ENCODE assay signal across 10 mouse cellular contexts in genomic region chr14:79299230-79299629, GRCm38 (mm10). TPM values are rescaled to one million over a fixed set of nuclear protein-coding genes. Genes with fewer than 3 reads are reported as not detected.
DNase-seq lines count a peak whose midpoint lies in the region; ATAC-seq and TF ChIP-seq lines count a peak whose summit lies in the region.
"Had no signal": no experiment of that assay in that cellular context is flagged by ENCODE, and none has a peak within 500 bp of the region (broad histone marks: within the 10 kb centered on the region; RNA-seq: fewer than 3 reads in every experiment).

No protein-coding gene starts in this region.

- peaks cover 70% of the 10 kb centered on the region for H3K4me1 ChIP-seq in forebrain, embryonic 10.5 days
- H3K4me1 ChIP-seq in liver, embryonic 16.5 days (ENCODE audit: control insufficient read depth, low read depth, low read length), result peaks cover 52% of the 10 kb centered on the region

- no peaks in the 10 kb centered on the region for H3K9me3 ChIP-seq in forebrain, embryonic 10.5 days
- H3K9me3 ChIP-seq in liver, embryonic 16.5 days (replicated peaks; ENCODE audit: control insufficient read depth, low read length), result no peaks in the 10 kb centered on the region

- WGBS in forebrain, embryonic 10.5 days, result 44% methylated on average over 4 of the region's 4 CpGs
- WGBS in liver, embryonic 16.5 days (ENCODE audit: insufficient replicate concordance), result 47% methylated on average over 4 of the region's 4 CpGs

- TF ChIP-seq CTCF in left cerebral cortex, adult 2 months (IDR thresholded peaks at IDR 0.05), result no peak

- ATAC-seq in CD4-positive, CD25-positive, alpha-beta regulatory T cell, adult 4 months, result no peak
- no peak for ATAC-seq in liver, embryonic 16.5 days (ENCODE audit: low read depth)

- H3K4me3 ChIP-seq in left cerebral cortex, adult 2 months, result peak overlapping the region; percentile 30
- H3K4me3 ChIP-seq in forebrain, embryonic 10.5 days, result peak overlapping the region; percentile 67; the same call in 1 of the 2 replicates
- H3K4me3 ChIP-seq in liver, embryonic 16.5 days (ENCODE audit: low read depth, low read length), result peak overlapping the region; percentile 65

- peaks cover 24% of the 10 kb centered on the region for H3K36me3 ChIP-seq in forebrain, embryonic 10.5 days (replicated peaks)
- peaks cover 3% of the 10 kb centered on the region for H3K36me3 ChIP-seq in liver, embryonic 16.5 days (ENCODE audit: control insufficient read depth, insufficient read depth)

- peak overlapping the region; percentile 62 for H3K9ac ChIP-seq in liver, embryonic 16.5 days (ENCODE audit: low read depth, low read length)

- peak; percentile 39 for DNase-seq in CD4-positive, CD25-positive, alpha-beta regulatory T cell, adult 2 months (ENCODE audit: low read depth, low spot score)
- DNase-seq in left cerebral cortex, adult 2 months (ENCODE audit: extremely low spot score in 1 of 2, low spot score in 2 of 2), result no peak
- no peak for DNase-seq in left cerebral cortex, postnatal 14 days (ENCODE audit: low spot score in 2 of 2)
- DNase-seq in forebrain, embryonic 10.5 days (ENCODE audit: extremely low spot score, low spot score), result no peak
- no peak for DNase-seq in urinary bladder, postnatal 4 days (ENCODE audit: low spot score in 2 of 2)
- DNase-seq in gastrocnemius, adult 18-20 months (ENCODE audit: low spot score), result no peak
- DNase-seq: right cerebral cortex, postnatal 4 days had no signal

- intact Hi-C loops in left cerebral cortex, adult 2 months (cut with DNase I), result no loop called here
- intact Hi-C loops in left cerebral cortex, postnatal 14 days (cut with DNase I), result no loop called here

- H3K27ac ChIP-seq in left cerebral cortex, adult 2 months, result peak overlapping the region; percentile 67
- 0 out of 2 replicates have a peak overlapping the region, but pooled peaks have one; percentile 20 for H3K27ac ChIP-seq in forebrain, embryonic 10.5 days
- H3K27ac ChIP-seq in liver, embryonic 16.5 days (ENCODE audit: low read length), result peak overlapping the region; percentile 94

- H3K27me3 ChIP-seq in forebrain, embryonic 10.5 days (ENCODE audit: poor library complexity, severe bottlenecking), result peaks cover 61% of the 10 kb centered on the region
- no peaks in the 10 kb centered on the region for H3K27me3 ChIP-seq in liver, embryonic 16.5 days (ENCODE audit: control insufficient read depth, insufficient read depth, low read depth, low read length)

- peak overlapping the region; percentile 85 for H3K4me2 ChIP-seq in liver, embryonic 16.5 days (ENCODE audit: low read depth, low read length)

RNA-seq across cellular contexts. Expression of gene Rgcc, which starts 2.2 kb away (rescaled TPM):
- polyA plus RNA-seq in CD4-positive, CD25-positive, alpha-beta regulatory T cell, adult 4 months (2017; shearing (Covaris generic)), result 10 to 100 TPM; 20.3 to 29.3 TPM
- 10 to 100 TPM; 33.6 to 44.5 TPM for total RNA-seq in left cerebral cortex, adult 2 months (2021)
- total RNA-seq in left cerebral cortex, postnatal 14 days (2021), result 10 to 100 TPM; 42.7 to 43.2 TPM
- polyA plus RNA-seq in forebrain, embryonic 10.5 days (2016; fragmentation: Nextera tagmentation; extraction: Ambion mirVana), result 52.1 and 60.1 TPM in 2 replicates
- polyA plus RNA-seq in liver, embryonic 16.5 days (2015; fragmentation: Nextera tagmentation; extraction: Ambion mirVana), result 237 and 262 TPM in 2 replicates
- total RNA-seq in gastrocnemius, adult 18-20 months (2021), result 10 to 100 TPM; 53.3 to 79.9 TPM

RNA-seq across cellular contexts. Expression of gene Zfp957, which starts 52.1 kb away (rescaled TPM):
- polyA plus RNA-seq in CD4-positive, CD25-positive, alpha-beta regulatory T cell, adult 4 months (2017; shearing (Covaris generic)), result not detected
- not detected for total RNA-seq in left cerebral cortex, adult 2 months (2021)
- not detected for total RNA-seq in left cerebral cortex, postnatal 14 days (2021)
- polyA plus RNA-seq in forebrain, embryonic 10.5 days (2016; fragmentation: Nextera tagmentation; extraction: Ambion mirVana), result not detected in 2 replicates
- not detected in 2 replicates for polyA plus RNA-seq in liver, embryonic 16.5 days (2015; fragmentation: Nextera tagmentation; extraction: Ambion mirVana)
- total RNA-seq in gastrocnemius, adult 18-20 months (2021), result not detected
- total RNA-seq: common myeloid progenitor, adult 5-6 weeks had no signal

Comparison
In these comparisons a context has a peak if more than half of its experiments do, and no peak if none do; other contexts are left out.
1. H3K27ac ChIP-seq: peak in every context shown above with its lines; median percentile 94 in liver, embryonic 16.5 days; 67 in left cerebral cortex, adult 2 months; 20 in forebrain, embryonic 10.5 days.